8 mouse cellular contexts compared by ENCODE assay signal in the genomic region with DNA sequence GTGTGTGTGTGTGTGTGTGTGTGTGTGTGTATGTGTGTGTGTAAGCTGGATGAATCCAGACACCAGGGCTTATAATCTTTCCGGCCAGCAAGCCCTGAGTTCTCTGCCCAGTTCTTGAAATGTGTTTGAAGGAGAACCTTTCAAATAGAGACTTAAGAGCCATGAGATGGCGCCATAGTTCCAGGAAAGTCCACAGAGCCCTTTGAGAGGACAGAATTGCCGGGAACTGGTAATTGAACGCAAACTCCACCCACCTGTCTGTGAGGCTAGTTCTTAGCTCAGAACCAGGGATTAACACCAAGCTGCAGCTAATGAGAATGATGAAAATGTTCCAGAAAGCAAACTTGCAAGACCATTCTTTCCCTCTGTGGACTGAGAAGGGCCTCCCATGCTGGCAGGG.
DNase-seq lines count a peak whose midpoint lies in the region; ATAC-seq lines count a peak whose summit lies in the region.

No protein-coding gene starts in this region.

- no peak overlapping the region for H3K4me3 ChIP-seq in forebrain, embryonic 15.5 days

- no peaks in the 10 kb centered on the region for H3K27me3 ChIP-seq in forebrain, embryonic 15.5 days

- no peaks in the 10 kb centered on the region for H3K9me3 ChIP-seq in forebrain, embryonic 15.5 days

- H3K36me3 ChIP-seq in forebrain, embryonic 15.5 days, result no peaks in the 10 kb centered on the region

- peak; percentile 67 for ATAC-seq in forebrain, embryonic 15.5 days (replicated peaks)

- intact Hi-C loops in heart, postnatal 10 days (cut with DNase I), result no loop called here
- intact Hi-C loops in heart, postnatal 25 days (cut with DNase I), result loop anchor here (10.0 kb wide), 1 partner anchor 737 kb away; a partner anchor contains a TSS

- no peak overlapping the region for H3K9ac ChIP-seq in forebrain, embryonic 15.5 days (replicated peaks)

- H3K4me1 ChIP-seq in forebrain, embryonic 15.5 days, result no peaks in the 10 kb centered on the region

- H3K27ac ChIP-seq in forebrain, embryonic 15.5 days (replicated peaks), result no peak overlapping the region

- no peak overlapping the region for H3K4me2 ChIP-seq in forebrain, embryonic 15.5 days (replicated peaks)

- DNase-seq in heart, postnatal 10 days, result peak; percentile 3 to 16
- no peak for DNase-seq in heart, postnatal 25 days (ENCODE audit: low spot score)
- peak; percentile 63 for DNase-seq in R1 (ENCODE audit: low read depth, low spot score)
- peak; percentile 25 for DNase-seq in left cerebral cortex, adult 11 months (ENCODE audit: low spot score)
- peak; percentile 72 for DNase-seq in retina, postnatal 1 day
- DNase-seq in thymus, postnatal 4 days, result no peak
- DNase-seq in spleen, postnatal 4 days (ENCODE audit: low spot score in 2 of 2), result no peak

- 10% methylated on average over 4 of the region's 4 CpGs for WGBS in forebrain, embryonic 15.5 days

Comparison
In these comparisons a context has a peak if more than half of its experiments do, and no peak if none do; other contexts are left out.
1. DNase-seq: peak in heart, postnatal 10 days (2 of 2), R1 (single experiment), left cerebral cortex, adult 11 months (single experiment) and retina, postnatal 1 day (single experiment); none in heart, postnatal 25 days (single experiment), thymus, postnatal 4 days (single experiment) and spleen, postnatal 4 days (0 of 2).